Mouse (Mus musculus): ENCODE measurements at regions not wholly inside any gene's neighbourhood (a gene's known extent, or its start where the extent isn't known, plus 50 kb on each side); places are given as distances from the start of the nearest gene placed in this dataset.

- TF ChIP-seq CTCF (IDR thresholded peaks at IDR 0.05; ENCODE audit: extremely low read depth, insufficient read depth, insufficient read length, insufficient replicate concordance) (no peak), POLR2A (IDR thresholded peaks at IDR 0.05; ENCODE audit: low read depth, low read length) (no peak)
Measured at GRCm38 (mm10) chr9:116281654-116282053, 106.5 kb upstream of the Tgfbr2 start.

Data from spleen, adult 2 months (tissue).